Mouse (Mus musculus) C2C12 (cell line): ENCODE data around the gene Pld5. TPM values are rescaled to one million over a fixed set of nuclear protein-coding genes. Genes with fewer than 3 reads are reported as not detected.

ENCODE experiments used
- H3K27me3 ChIP-seq: one replicate; pipeline ENCODE4 v1.6.1; 2011; ENCODE audit not compliant: control insufficient read depth, insufficient read depth, insufficient read length
- H3K36me3 ChIP-seq: one replicate; pipeline ENCODE4 v1.6.1; 2011; ENCODE audit not compliant: control insufficient read depth, insufficient read depth
- H3K4me3 ChIP-seq: one replicate; pipeline ENCODE4 v1.5.1; 2011; ENCODE audit warnings: mild to moderate bottlenecking, control low read depth; ENCODE audit not compliant: poor library complexity, insufficient read depth, severe bottlenecking
- H3K79me2 ChIP-seq: one replicate; pipeline ENCODE4 v1.6.1; 2011; ENCODE audit not compliant: control insufficient read depth, insufficient read depth
- H3K79me3 ChIP-seq: one replicate; pipeline ENCODE4 v1.6.1; 2011; ENCODE audit warnings: low read depth, control low read depth
- H3ac ChIP-seq: one replicate; pipeline ENCODE3; 2011; ENCODE audit warnings: low read depth; ENCODE audit not compliant: control insufficient read depth, insufficient read length
- CEBPB ChIP-seq: IDR thresholded peaks from one replicate; pipeline ENCODE4 v1.6.1; 2011; ENCODE audit warnings: low read depth, mild to moderate bottlenecking, control low read depth, moderate library complexity
- CTCF ChIP-seq: IDR thresholded peaks from one replicate; pipeline ENCODE4 v1.5.1; 2011; ENCODE audit not compliant: control insufficient read depth, insufficient read depth, insufficient read length
- FOSL1 ChIP-seq: IDR thresholded peaks from one replicate; pipeline ENCODE4 v1.8.0; 2011; ENCODE audit warnings: mild to moderate bottlenecking, low read length; ENCODE audit not compliant: poor library complexity, insufficient read depth, severe bottlenecking
- MAX ChIP-seq: IDR thresholded peaks from one replicate; pipeline ENCODE4 v1.6.1; 2011; ENCODE audit warnings: mild to moderate bottlenecking, control low read depth
- MYOD1 ChIP-seq: IDR thresholded peaks from one replicate; pipeline ENCODE4 v1.6.1; 2011; ENCODE audit warnings: low read depth; ENCODE audit not compliant: control insufficient read depth, insufficient read length
- MYOG ChIP-seq: IDR thresholded peaks from one replicate; pipeline ENCODE4 v1.6.1; 2011; ENCODE audit not compliant: control insufficient read depth, insufficient read length; ENCODE audit errors: extremely low read depth
- USF1 ChIP-seq: IDR thresholded peaks from one replicate; pipeline ENCODE4 v1.6.1; 2011; ENCODE audit warnings: low read depth, mild to moderate bottlenecking, control low read depth, moderate library complexity
- polyA plus RNA-seq: library from polyadenylated mRNA; unstranded; fragments of >200 nt; fragmentation: generic; extraction: Trizol; gene quantifications from one replicate; pipeline ENCODE4 v1.2.1, GENCODE M21; 2012; ENCODE audit warnings: missing spikeins

Gene Pld5
- polyA plus RNA-seq, 1 experiment, result not detected

DNA sequence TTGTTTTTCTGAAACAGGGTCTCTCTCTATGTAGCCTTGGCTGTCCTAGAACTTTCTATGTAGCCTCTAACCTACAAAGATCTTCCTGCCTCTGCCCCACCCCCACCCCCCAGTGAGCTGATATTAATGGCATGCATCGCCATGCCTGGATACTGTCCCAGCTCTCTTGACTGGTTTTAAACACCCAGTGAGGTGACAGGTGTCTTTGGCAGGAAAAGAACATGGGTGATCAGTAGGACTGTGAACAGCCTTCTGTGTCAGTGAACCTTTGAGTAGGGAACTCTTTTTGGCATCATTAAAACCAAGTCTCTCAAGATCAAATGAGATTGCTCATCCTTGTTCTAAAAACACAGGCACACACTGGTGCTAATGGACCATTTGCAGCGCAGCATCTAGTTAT is 313.3 kb downstream of the Pld5 start:
- Histone ChIP-seq H3ac (no peak overlapping the region), H3K79me3 (no peaks in the 10 kb centered on the region), H3K4me3 (no peak overlapping the region), H3K36me3 (no peaks in the 10 kb centered on the region), H3K79me2 (no peaks in the 10 kb centered on the region), H3K27me3 (no peaks in the 10 kb centered on the region)
- no peak for TF ChIP-seq MYOG
- no peak for TF ChIP-seq MYOD1
- no peak for TF ChIP-seq CTCF
- no peak for TF ChIP-seq USF1
- no peak for TF ChIP-seq MAX
- TF ChIP-seq CEBPB, result no peak
- no peak for TF ChIP-seq FOSL1

DNA sequence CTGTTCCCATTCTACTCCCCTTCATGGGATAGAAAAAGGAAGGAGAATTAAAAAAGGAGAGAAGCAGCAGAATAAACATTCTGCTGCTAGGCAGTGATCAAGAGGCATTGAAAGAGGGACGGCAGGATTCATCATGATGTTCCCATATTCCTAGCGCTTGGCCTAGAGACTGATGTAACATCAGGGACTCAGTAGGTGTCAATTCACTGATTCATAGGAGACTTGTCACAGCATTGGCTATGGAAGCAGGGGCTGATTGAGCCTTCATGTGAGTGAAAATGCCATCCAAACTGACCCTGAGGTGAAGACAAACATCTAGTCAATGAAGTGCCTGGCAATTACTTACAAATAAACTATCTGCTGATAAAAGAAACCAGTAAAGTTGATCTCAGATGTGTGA is 324.3 kb downstream of the Pld5 start:
- Histone ChIP-seq H3K27me3 (no peaks in the 10 kb centered on the region), H3K79me3 (no peaks in the 10 kb centered on the region), H3K4me3 (no peak overlapping the region), H3K79me2 (no peaks in the 10 kb centered on the region), H3ac (no peak overlapping the region), H3K36me3 (no peaks in the 10 kb centered on the region)
- TF ChIP-seq MAX (no peak), CTCF (no peak), MYOG (no peak), FOSL1 (no peak), CEBPB (no peak), USF1 (no peak), MYOD1 (no peak)

DNA sequence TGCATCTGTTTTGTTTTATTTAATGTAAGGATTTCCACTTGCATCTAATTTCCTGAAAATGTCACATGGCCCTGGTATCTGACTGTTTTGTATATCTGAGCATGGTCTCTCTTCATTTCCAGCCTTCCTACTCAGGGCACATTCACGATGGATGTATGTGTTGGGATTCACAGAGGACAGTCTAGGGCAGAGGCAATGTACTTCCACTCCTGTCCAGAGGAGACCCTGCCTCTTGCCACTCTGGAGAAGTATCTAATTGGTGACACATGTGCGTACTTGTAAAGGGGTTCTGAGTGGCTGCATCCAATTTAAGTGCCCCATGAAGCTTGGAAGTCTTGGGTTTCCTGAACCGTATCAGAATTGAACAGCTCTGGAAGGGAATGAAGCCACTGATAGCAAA is 324.7 kb downstream of the Pld5 start:
- no peaks in the 10 kb centered on the region for H3K79me2 ChIP-seq
- no peaks in the 10 kb centered on the region for H3K36me3 ChIP-seq
- H3ac ChIP-seq, result no peak overlapping the region
- TF ChIP-seq MYOD1, result no peak
- no peak for TF ChIP-seq USF1
- TF ChIP-seq MYOG, result no peak
- no peak for TF ChIP-seq MAX
- TF ChIP-seq FOSL1, result no peak
- no peak for TF ChIP-seq CTCF
- TF ChIP-seq CEBPB, result no peak
- no peaks in the 10 kb centered on the region for H3K79me3 ChIP-seq
- no peak overlapping the region for H3K4me3 ChIP-seq
- no peaks in the 10 kb centered on the region for H3K27me3 ChIP-seq

DNA sequence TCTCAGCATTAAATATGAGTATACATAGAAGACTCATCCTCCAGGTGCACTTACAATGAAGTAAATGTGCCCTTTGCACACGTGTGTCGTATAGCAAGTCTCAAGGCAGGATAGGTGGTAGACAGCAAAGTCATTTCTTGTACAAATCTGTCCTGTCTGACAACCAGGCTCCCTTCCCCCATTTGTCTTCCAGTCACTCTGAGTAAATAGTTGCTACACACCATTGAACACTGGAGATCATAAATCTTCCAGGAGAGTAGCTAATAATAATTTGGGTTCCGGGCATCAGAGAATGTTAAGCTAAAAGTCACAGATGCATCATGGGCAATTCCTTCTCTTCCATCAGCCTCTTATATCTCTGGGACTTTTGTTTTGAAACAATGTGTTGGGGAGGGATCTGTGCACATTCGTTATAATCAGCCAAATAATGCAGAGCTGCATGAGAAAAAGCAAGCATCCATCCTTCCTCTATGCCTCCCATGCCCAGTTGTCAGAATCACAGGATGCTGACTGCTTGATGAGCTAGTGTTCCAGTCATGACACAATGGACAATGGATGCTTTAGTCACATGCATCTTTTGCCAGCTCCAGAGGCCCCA is 328.3 kb downstream of the Pld5 start:
- no peaks in the 10 kb centered on the region for H3K79me2 ChIP-seq
- H3K36me3 ChIP-seq, result no peaks in the 10 kb centered on the region
- H3ac ChIP-seq, result no peak overlapping the region
- no peaks in the 10 kb centered on the region for H3K27me3 ChIP-seq
- no peak for TF ChIP-seq USF1
- no peak for TF ChIP-seq CEBPB
- no peak for TF ChIP-seq MYOG
- TF ChIP-seq CTCF, result no peak
- TF ChIP-seq FOSL1, result no peak
- no peak for TF ChIP-seq MAX
- no peak for TF ChIP-seq MYOD1
- H3K79me3 ChIP-seq, result no peaks in the 10 kb centered on the region
- H3K4me3 ChIP-seq, result no peak overlapping the region

DNA sequence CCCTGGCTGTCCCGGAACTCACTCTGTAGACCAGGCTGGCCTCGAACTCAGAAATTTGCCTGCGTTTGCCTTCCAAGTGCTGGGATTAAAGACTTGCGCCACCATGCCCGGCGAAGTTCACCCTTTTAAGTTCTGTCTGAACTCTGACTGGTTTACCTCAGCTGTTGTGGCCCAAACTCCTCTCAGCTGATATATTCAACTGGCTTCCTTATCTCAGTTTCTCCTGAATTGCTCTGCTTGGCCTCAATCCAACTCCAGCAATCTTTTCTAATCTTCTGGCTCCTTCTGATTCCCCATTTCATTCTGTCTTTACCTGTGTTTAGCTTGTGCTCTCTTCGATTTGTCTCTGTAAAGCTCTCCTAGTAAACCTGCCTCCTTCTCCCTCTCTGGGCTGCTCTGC is 331.9 kb downstream of the Pld5 start:
- TF ChIP-seq MAX (no peak), CTCF (no peak), MYOG (no peak), FOSL1 (no peak), USF1 (no peak), CEBPB (no peak), MYOD1 (no peak)
- no peak overlapping the region for H3ac ChIP-seq
- H3K27me3 ChIP-seq, result no peaks in the 10 kb centered on the region
- H3K79me3 ChIP-seq, result no peaks in the 10 kb centered on the region
- no peak overlapping the region for H3K4me3 ChIP-seq
- no peaks in the 10 kb centered on the region for H3K79me2 ChIP-seq
- H3K36me3 ChIP-seq, result no peaks in the 10 kb centered on the region

DNA sequence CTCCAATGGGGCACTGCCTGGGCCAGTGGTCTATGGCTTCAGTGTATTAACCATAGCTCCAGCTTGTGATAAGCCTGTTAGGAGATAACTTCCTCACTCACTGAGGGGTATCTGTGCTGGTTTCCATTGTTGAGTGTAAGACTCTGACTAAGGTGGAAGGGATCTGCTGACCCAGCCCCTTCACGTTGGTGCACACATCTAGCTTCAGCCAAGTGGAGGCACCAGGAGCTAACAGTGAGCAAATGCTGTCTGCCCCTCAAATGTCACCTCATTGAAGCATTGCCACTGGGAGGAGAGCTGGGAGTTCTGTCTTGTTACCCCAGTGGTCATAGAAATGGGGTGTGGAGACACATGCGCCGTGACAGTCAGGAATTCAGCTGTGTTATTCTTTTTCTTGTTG is 336.4 kb downstream of the Pld5 start:
- Histone ChIP-seq H3K27me3 (peaks cover 15% of the 10 kb centered on the region), H3K79me2 (no peaks in the 10 kb centered on the region), H3K4me3 (no peak overlapping the region), H3ac (no peak overlapping the region), H3K79me3 (no peaks in the 10 kb centered on the region), H3K36me3 (no peaks in the 10 kb centered on the region)
- no peak for TF ChIP-seq MAX
- TF ChIP-seq CTCF, result no peak
- TF ChIP-seq MYOD1, result no peak
- TF ChIP-seq USF1, result no peak
- TF ChIP-seq CEBPB, result no peak
- no peak for TF ChIP-seq MYOG
- no peak for TF ChIP-seq FOSL1
